ENCODE assay signal across 9 mouse cellular contexts in genomic region chr8:45885202-45885685, GRCm38 (mm10). TPM values are rescaled to one million over a fixed set of nuclear protein-coding genes. Genes with fewer than 3 reads are reported as not detected.
DNase-seq lines count a peak whose midpoint lies in the region; ATAC-seq and TF ChIP-seq lines count a peak whose summit lies in the region.
"Had no signal": no experiment of that assay in that cellular context is flagged by ENCODE, and none has a peak within 500 bp of the region (broad histone marks: within the 10 kb centered on the region; RNA-seq: fewer than 3 reads in every experiment).

Pdlim3 (plus strand) TSS chr8:45885461.

- H3K9ac ChIP-seq in forebrain, embryonic 14.5 days (ENCODE audit: low read length), result peak within 1 kb of the TSS; percentile 41
- H3K9ac ChIP-seq in limb, embryonic 15.5 days, result peak within 1 kb of the TSS; percentile 41; the same call in 1 of the 2 replicates

- H3K4me2 ChIP-seq in forebrain, embryonic 14.5 days (ENCODE audit: low read length), result peak within 1 kb of the TSS; percentile 77
- H3K4me2 ChIP-seq in limb, embryonic 15.5 days, result peak within 1 kb of the TSS; percentile 74
- peak within 1 kb of the TSS; percentile 71 for H3K4me2 ChIP-seq in myocyte (ENCODE audit: low read depth)

- no peaks in the 10 kb centered on the region for H3K27me3 ChIP-seq in forebrain, embryonic 14.5 days (replicated peaks; ENCODE audit: control insufficient read depth, insufficient read depth, low read length)
- peaks cover 3% of the 10 kb centered on the region; the same call in 1 of the 2 replicates for H3K27me3 ChIP-seq in limb, embryonic 15.5 days
- peaks cover 4% of the 10 kb centered on the region for H3K27me3 ChIP-seq in myocyte (ENCODE audit: control insufficient read depth, insufficient read depth, insufficient read length)

- ATAC-seq in forebrain, embryonic 14.5 days, result peak; percentile 60
- peak; percentile 65; the same call in 1 of the 2 replicates for ATAC-seq in limb, embryonic 15.5 days (ENCODE audit: insufficient number of reproducible peaks, low FRiP score, low TSS enrichment, low read depth)

- no peaks in the 10 kb centered on the region for H3K36me3 ChIP-seq in forebrain, embryonic 14.5 days (ENCODE audit: control insufficient read depth, insufficient read depth, low read length)
- no peaks in the 10 kb centered on the region for H3K36me3 ChIP-seq in limb, embryonic 15.5 days
- H3K36me3 ChIP-seq in myocyte (ENCODE audit: control insufficient read depth, insufficient read depth), result no peaks in the 10 kb centered on the region
- H3K36me3 ChIP-seq: G1E had no signal

- TF ChIP-seq POLR2A in myocyte (IDR thresholded peaks at IDR 0.05; ENCODE audit: insufficient read length, low read depth), result peak; percentile 59

- no peak for TF ChIP-seq CTCF in left cerebral cortex, adult 2 months (IDR thresholded peaks at IDR 0.05)

- H3ac ChIP-seq in myocyte (ENCODE audit: control insufficient read depth, insufficient read length), result no peak within 1 kb of the TSS

- no peaks in the 10 kb centered on the region for H3K9me3 ChIP-seq in forebrain, embryonic 14.5 days (replicated peaks; ENCODE audit: control insufficient read depth, low read length)
- no peaks in the 10 kb centered on the region for H3K9me3 ChIP-seq in limb, embryonic 15.5 days
- H3K9me3 ChIP-seq: G1E had no signal

- DNase-seq in left cerebral cortex, adult 2 months (ENCODE audit: extremely low spot score in 1 of 2, low spot score in 2 of 2), result no peak
- no peak for DNase-seq in left cerebral cortex, adult 8-10 months (ENCODE audit: low spot score in 2 of 2)
- peak; percentile 49 for DNase-seq in forebrain, embryonic 14.5 days (ENCODE audit: low spot score)
- peak; percentile 73 to 77 for DNase-seq in heart, postnatal 36 days
- DNase-seq in T-cell, adult 2 months (ENCODE audit: low spot score), result no peak
- no peak for DNase-seq in layer of hippocampus, postnatal 36 days

- intact Hi-C loops in left cerebral cortex, adult 2 months (cut with DNase I), result no loop called here
- intact Hi-C loops in heart, postnatal 36 days (cut with DNase I), result loop anchor here (2.0 to 5.0 kb wide), 3 partner anchors 40 to 68 kb away; partner anchors contain the start of gene Ccdc110

- peak within 1 kb of the TSS; percentile 42 for H3K4me3 ChIP-seq in left cerebral cortex, adult 2 months
- H3K4me3 ChIP-seq in forebrain, embryonic 14.5 days (ENCODE audit: low read depth, low read length), result peak within 1 kb of the TSS; percentile 33
- H3K4me3 ChIP-seq in limb, embryonic 15.5 days, result peak within 1 kb of the TSS; percentile 42
- peak within 1 kb of the TSS; percentile 35 for H3K4me3 ChIP-seq in myocyte

- WGBS in forebrain, embryonic 14.5 days, result 1% methylated on average over 21 of the region's 22 CpGs
- under 1% methylated on average over 22 of the region's 22 CpGs for WGBS in limb, embryonic 15.5 days

- H3K4me1 ChIP-seq in forebrain, embryonic 14.5 days (ENCODE audit: control insufficient read depth, insufficient read depth, low read length), result peaks cover 9% of the 10 kb centered on the region
- peaks cover 12% of the 10 kb centered on the region for H3K4me1 ChIP-seq in limb, embryonic 15.5 days

- H3K79me2 ChIP-seq in myocyte (ENCODE audit: control insufficient read depth, insufficient read depth), result peaks cover 3% of the 10 kb centered on the region

- no peak within 1 kb of the TSS for H3K27ac ChIP-seq in left cerebral cortex, adult 2 months
- H3K27ac ChIP-seq in forebrain, embryonic 14.5 days (ENCODE audit: low read depth, low read length), result no peak within 1 kb of the TSS
- peak within 1 kb of the TSS; percentile 54 for H3K27ac ChIP-seq in limb, embryonic 15.5 days

TF ChIP-seq in myocyte, 11 proteins besides CTCF, POLR2A, EP300 and RAD21:
- TF ChIP-seq CEBPB (IDR thresholded peaks at IDR 0.05; ENCODE audit: insufficient read depth, poor library complexity, severe bottlenecking) (no peak), SRF (IDR thresholded peaks at IDR 0.05; ENCODE audit: control insufficient read depth, insufficient read length, low read depth) (peak; percentile 59), MAX (IDR thresholded peaks at IDR 0.05; ENCODE audit: low read depth) (no peak), MYOG (IDR thresholded peaks at IDR 0.05; ENCODE audit: control insufficient read depth in 1 of 3, insufficient read depth in 1 of 3, insufficient read length in 2 of 3, low read depth in 2 of 3) (peak; percentile 36 to 86 (median 66)), TCF12 (IDR thresholded peaks at IDR 0.05; ENCODE audit: insufficient read depth, poor library complexity, severe bottlenecking) (peak; percentile 5), MYOD1 (IDR thresholded peaks at IDR 0.05; ENCODE audit: control insufficient read depth in 1 of 3, insufficient read length in 2 of 3, low read depth in 2 of 3) (peak in 2 of 3 experiments; percentile 69 to 89), E2F4 (IDR thresholded peaks at IDR 0.05; ENCODE audit: insufficient read depth) (no peak), POLR2AphosphoS2 (IDR thresholded peaks at IDR 0.05; ENCODE audit: insufficient read length, low read depth) (peak; percentile 30), REST (IDR thresholded peaks at IDR 0.05; ENCODE audit: insufficient read depth, insufficient read length) (no peak), TCF3 (IDR thresholded peaks at IDR 0.05; ENCODE audit: insufficient read length, low read depth) (peak; percentile 37), USF1 (IDR thresholded peaks at IDR 0.05; ENCODE audit: low read depth) (no peak)

RNA-seq across cellular contexts. Expression of gene Pdlim3, which starts in this region (rescaled TPM):
- 1 to 10 TPM; 2.2 to 2.4 TPM for total RNA-seq in left cerebral cortex, adult 2 months (2021)
- total RNA-seq in left cerebral cortex, adult 8-10 months (2022), result 1 to 10 TPM; 1.2 to 2.3 (median 1.9) TPM
- 8.2 and 9.0 TPM in 2 replicates for polyA plus RNA-seq in forebrain, embryonic 14.5 days (2014; fragmentation: Nextera tagmentation; extraction: Ambion mirVana)
- total RNA-seq in heart, postnatal 36 days (2021), result 10 to 100 TPM; 25.6 to 35.2 TPM
- polyA plus RNA-seq in limb, embryonic 15.5 days (2015; fragmentation: Nextera tagmentation; extraction: Ambion mirVana), result 83.4 and 124 TPM in 2 replicates
- 77.7 TPM for polyA plus RNA-seq in myocyte (2012; fragmentation: generic; extraction: Trizol)
- 1 to 10 TPM; 1.1 to 1.4 TPM for total RNA-seq in layer of hippocampus, postnatal 36 days (2021)
- polyA plus RNA-seq: G1E had no signal

Comparison
In these comparisons a context has a peak if more than half of its experiments do, and no peak if none do; other contexts are left out.
1. RNA of gene Pdlim3 (total RNA-seq): 25.6 to 35.2 TPM in heart, postnatal 36 days; 2.2 to 2.4 TPM in left cerebral cortex, adult 2 months, 1.2 to 2.3 TPM in left cerebral cortex, adult 8-10 months and 1.1 to 1.4 TPM in layer of hippocampus, postnatal 36 days; every median in the first group is over 4 times any median in the second.
2. DNase-seq: peak in forebrain, embryonic 14.5 days (single experiment) and heart, postnatal 36 days (2 of 2); none in left cerebral cortex, adult 2 months (0 of 2), left cerebral cortex, adult 8-10 months (0 of 2), T-cell, adult 2 months (single experiment) and layer of hippocampus, postnatal 36 days (0 of 2).
3. Peak in every context shown above with its lines, with median percentiles within 50 percentile points of each other: H3K4me3 ChIP-seq and H3K4me2 ChIP-seq.